Mouse (Mus musculus) MEL (cell line): ENCODE measurements around the gene Herc4. TPM values are rescaled to one million over a fixed set of nuclear protein-coding genes. Genes with fewer than 3 reads are reported as not detected.

Source experiments
- DNase-seq: peaks from one replicate; pipeline ENCODE4 v3.0.0; 2011; ENCODE audit warnings: low read depth, low spot score
- H3K27ac ChIP-seq: 2 replicates; pipeline ENCODE4 v1.5.1; 2012; ENCODE audit warnings: low read depth, mild to moderate bottlenecking, control low read depth, low read length, moderate library complexity; ENCODE audit not compliant: control insufficient read depth
- H3K27me3 ChIP-seq, 2 experiments: fragments of 150-350 bp in 1 of 2; sonication (generic) in 1 of 2; 2 replicates each; pipeline ENCODE4 v1.6.1; 2012; ENCODE audit warnings: low read length in 2 of 2, mild to moderate bottlenecking in 2 of 2, improper control_type of control experiment in 1 of 2, moderate library complexity in 1 of 2; ENCODE audit not compliant: insufficient read depth in 2 of 2, control insufficient read depth in 1 of 2
- H3K36me3 ChIP-seq, 2 experiments: 2 replicates each; pipeline ENCODE4 v1.6.1; 2012 to 2014; ENCODE audit warnings: low read length in 2 of 2, improper control_type of control experiment in 1 of 2, inconsistent platforms in 1 of 2, mild to moderate bottlenecking in 1 of 2; ENCODE audit not compliant: insufficient read depth in 2 of 2, control insufficient read depth in 1 of 2
- H3K4me1 ChIP-seq, 2 experiments: fragments of 150-350 bp in 1 of 2; sonication (generic) in 1 of 2; 2 replicates each; pipeline ENCODE4 v1.6.1; 2012; ENCODE audit warnings: low read length in 2 of 2, improper control_type of control experiment in 1 of 2, mild to moderate bottlenecking in 1 of 2; ENCODE audit not compliant: insufficient read depth in 2 of 2, control insufficient read depth in 1 of 2
- H3K4me3 ChIP-seq, 2 experiments: fragments of 150-350 bp in 1 of 2; sonication (generic) in 1 of 2; 2 replicates each; pipeline ENCODE4 v1.5.1; 2012; ENCODE audit warnings: low read depth in 2 of 2, low read length in 2 of 2, mild to moderate bottlenecking in 2 of 2, moderate library complexity in 2 of 2, control low read depth in 1 of 2, improper control_type of control experiment in 1 of 2; ENCODE audit not compliant: control insufficient read depth in 1 of 2, insufficient read depth in 1 of 2
- H3K79me2 ChIP-seq: 2 replicates; pipeline ENCODE4 v1.6.1; 2012; ENCODE audit warnings: mild to moderate bottlenecking, low read length, moderate library complexity; ENCODE audit not compliant: control insufficient read depth, poor library complexity, insufficient read depth
- H3K9ac ChIP-seq: 2 replicates; pipeline ENCODE4 v1.6.1; 2012; ENCODE audit warnings: low read depth, mild to moderate bottlenecking, control low read depth, low read length, moderate library complexity; ENCODE audit not compliant: control insufficient read depth, poor library complexity, severe bottlenecking
- H3K9me3 ChIP-seq: fragments of 150-350 bp; sonication (generic); replicated peaks from 2 replicates; pipeline ENCODE4 v1.6.1; 2012; ENCODE audit warnings: mild to moderate bottlenecking, low read length, improper control_type of control experiment, moderate library complexity; ENCODE audit not compliant: insufficient read depth
- BHLHE40 ChIP-seq: IDR thresholded peaks from 2 replicates; pipeline ENCODE4 v1.6.1; 2012; ENCODE audit warnings: low read depth, mild to moderate bottlenecking, inconsistent platforms, low read length, improper control_type of control experiment, borderline replicate concordance
- CHD2 ChIP-seq: IDR thresholded peaks from 2 replicates; pipeline ENCODE4 v1.6.1; 2011; ENCODE audit warnings: low read length, improper control_type of control experiment
- CTCF ChIP-seq, 3 experiments: IDR thresholded peaks in 2 of 3; conservative IDR thresholded peaks in 1 of 3; 2 replicates each; pipeline ENCODE4 v1.5.1; 2011 to 2012; ENCODE audit warnings: low read length in 3 of 3, low read depth in 2 of 3, mild to moderate bottlenecking in 2 of 3, improper control_type of control experiment in 1 of 3, inconsistent platforms in 1 of 3, mixed read lengths in 1 of 3, moderate library complexity in 1 of 3; ENCODE audit not compliant: control insufficient read depth in 1 of 3, insufficient read depth in 1 of 3, poor library complexity in 1 of 3, severe bottlenecking in 1 of 3
- ETS1 ChIP-seq: IDR thresholded peaks from 2 replicates; pipeline ENCODE4 v1.6.1; 2012; ENCODE audit warnings: low read depth, mild to moderate bottlenecking, inconsistent platforms, low read length, improper control_type of control experiment, moderate library complexity
- GABPA ChIP-seq: IDR thresholded peaks from 2 replicates; pipeline ENCODE4 v1.6.1; 2012; ENCODE audit warnings: low read depth, mild to moderate bottlenecking, inconsistent platforms, low read length, improper control_type of control experiment, moderate library complexity
- GATA1 ChIP-seq: IDR thresholded peaks from 2 replicates; pipeline ENCODE4 v1.6.1; 2011; ENCODE audit warnings: low read depth, low read length, improper control_type of control experiment
- KAT2A ChIP-seq: conservative IDR thresholded peaks from 2 replicates; pipeline ENCODE4 v1.6.1; 2012; ENCODE audit warnings: low read depth, low read length, improper control_type of control experiment, inconsistent platforms
- MAFK ChIP-seq: IDR thresholded peaks from 2 replicates; pipeline ENCODE4 v1.6.1; 2011; ENCODE audit warnings: low read depth, mild to moderate bottlenecking, low read length, improper control_type of control experiment, borderline replicate concordance
- MAZ ChIP-seq: IDR thresholded peaks from 2 replicates; pipeline ENCODE4 v1.6.1; 2012; ENCODE audit warnings: low read depth, mild to moderate bottlenecking, inconsistent platforms, low read length, improper control_type of control experiment
- MEF2A ChIP-seq: IDR thresholded peaks from 2 replicates; pipeline ENCODE4 v1.6.1; 2014; ENCODE audit warnings: low read depth, mild to moderate bottlenecking, inconsistent platforms, low read length, improper control_type of control experiment; ENCODE audit not compliant: poor library complexity, insufficient replicate concordance, severe bottlenecking; ENCODE audit errors: extremely low read depth
- MYC ChIP-seq: IDR thresholded peaks from 2 replicates; pipeline ENCODE4 v1.6.1; 2011; ENCODE audit warnings: low read depth, mild to moderate bottlenecking, low read length, improper control_type of control experiment, moderate library complexity
- NELFE ChIP-seq: IDR thresholded peaks from 2 replicates; pipeline ENCODE4 v1.6.1; 2011; ENCODE audit warnings: low read depth, low read length, improper control_type of control experiment
- NRF1 ChIP-seq: IDR thresholded peaks from 2 replicates; pipeline ENCODE4 v1.6.1; 2014; ENCODE audit warnings: low read depth, mild to moderate bottlenecking, inconsistent platforms, low read length, improper control_type of control experiment, moderate library complexity; ENCODE audit not compliant: poor library complexity, insufficient read depth, severe bottlenecking
- POLR2A ChIP-seq, 2 experiments: IDR thresholded peaks; 2 replicates each; pipeline ENCODE4 v1.6.1; 2011 to 2012; ENCODE audit warnings: low read length in 2 of 2, mild to moderate bottlenecking in 2 of 2, control low read depth in 1 of 2, improper control_type of control experiment in 1 of 2, low read depth in 1 of 2, moderate library complexity in 1 of 2; ENCODE audit not compliant: control insufficient read depth in 1 of 2, insufficient read depth in 1 of 2, poor library complexity in 1 of 2
- POLR2AphosphoS2 ChIP-seq: IDR thresholded peaks from 2 replicates; pipeline ENCODE4 v1.6.1; 2011; ENCODE audit warnings: low read length, improper control_type of control experiment
- RCOR1 ChIP-seq: IDR thresholded peaks from 2 replicates; pipeline ENCODE4 v1.6.1; 2012; ENCODE audit warnings: low read depth, mild to moderate bottlenecking, inconsistent platforms, low read length, improper control_type of control experiment
- SIN3A ChIP-seq: IDR thresholded peaks from 2 replicates; pipeline ENCODE4 v1.6.1; 2012; ENCODE audit warnings: low read length, improper control_type of control experiment, inconsistent platforms
- TBP ChIP-seq: IDR thresholded peaks from 2 replicates; pipeline ENCODE4 v1.8.0; 2011; ENCODE audit warnings: low read depth, low read length, improper control_type of control experiment
- USF1 ChIP-seq: IDR thresholded peaks from 2 replicates; pipeline ENCODE4 v1.6.1; 2014; ENCODE audit warnings: low read depth, mild to moderate bottlenecking, inconsistent platforms, low read length, improper control_type of control experiment, moderate library complexity
- USF2 ChIP-seq, 2 experiments: IDR thresholded peaks; 2 replicates each; pipeline ENCODE4 v1.6.1; 2011 to 2012; ENCODE audit warnings: improper control_type of control experiment in 2 of 2, low read length in 2 of 2, borderline replicate concordance in 1 of 2, inconsistent platforms in 1 of 2, low read depth in 1 of 2, mild to moderate bottlenecking in 1 of 2; ENCODE audit not compliant: insufficient read depth in 1 of 2
- ZKSCAN1 ChIP-seq: IDR thresholded peaks from 2 replicates; pipeline ENCODE4 v1.6.1; 2012; ENCODE audit warnings: low read depth, mild to moderate bottlenecking, inconsistent platforms, low read length, improper control_type of control experiment, moderate library complexity
- ZMIZ1 ChIP-seq: IDR thresholded peaks from 2 replicates; pipeline ENCODE4 v1.6.1; 2012; ENCODE audit warnings: low read depth, mild to moderate bottlenecking, inconsistent platforms, low read length, improper control_type of control experiment, moderate library complexity
- ZNF384 ChIP-seq: IDR thresholded peaks from 2 replicates; pipeline ENCODE4 v1.6.1; 2012; ENCODE audit warnings: low read depth, mild to moderate bottlenecking, inconsistent platforms, low read length, improper control_type of control experiment
- polyA plus RNA-seq, 2 experiments: library from polyadenylated mRNA; stranded (reverse) in 1 of 2; unstranded in 1 of 2; fragments of >175 nt in 1 of 2; fragments of >200 nt in 1 of 2; gene quantifications; 2 replicates each; pipeline versions ENCODE4 v1.2.1 to v1.2.4; 2012; ENCODE audit warnings: low replicate concordance in 2 of 2, low read depth in 1 of 2; ENCODE audit not compliant: insufficient read length in 2 of 2, insufficient read depth in 1 of 2, missing spikeins in 1 of 2
- total RNA-seq: library from RNA; depleted of rRNA; stranded (reverse); fragments of 300-350 nt; gene quantifications from 2 replicates; pipeline ENCODE4 v1.2.3, GENCODE M21; 2012

The Herc4 gene
- total and polyA plus RNA-seq, 3 experiments: 37.1 to 140 (median 57.1) TPM

DNA sequence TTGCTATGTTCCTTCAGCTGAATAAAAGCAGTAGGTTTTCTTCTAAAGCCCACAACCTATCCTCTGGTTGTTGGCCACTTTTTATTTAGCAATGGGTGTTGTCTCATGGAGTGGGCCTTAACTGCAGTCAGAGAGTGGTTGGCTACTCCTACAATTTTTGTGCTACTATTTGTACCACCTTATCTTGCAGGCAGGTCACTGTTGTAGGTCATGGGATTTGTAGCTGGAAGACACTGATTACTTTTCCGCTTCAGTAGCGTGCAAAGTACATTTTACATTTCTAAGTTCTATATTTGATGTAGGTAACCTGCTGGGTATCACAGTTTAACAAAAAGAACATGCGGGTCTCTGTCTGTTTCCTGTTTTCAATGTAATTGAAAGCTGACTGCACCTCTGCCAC, 15.7 kb downstream of the Herc4 start:
- Histone ChIP-seq H3K27ac (no peak overlapping the region), H3K9ac (no peak overlapping the region), H3K79me2 (peaks cover 18% of the 10 kb centered on the region), H3K4me1 (peaks cover 0 to 2% of the 10 kb centered on the region in 2 experiments; a peak in 2 of 4 replicates), H3K27me3 (no peaks in the 10 kb centered on the region), H3K9me3 (no peaks in the 10 kb centered on the region), H3K36me3 (peaks cover 4 to 16% of the 10 kb centered on the region in 2 experiments), H3K4me3 (no peak overlapping the region)
- no peak for TF ChIP-seq USF1
- TF ChIP-seq CTCF (IDR thresholded peaks at IDR 0.05 in 2 of 3, conservative IDR thresholded peaks at IDR 0.05 in 1 of 3; ENCODE audit: control insufficient read depth in 1 of 3, insufficient read depth in 1 of 3, low read depth in 2 of 3, low read length in 3 of 3, poor library complexity in 1 of 3, severe bottlenecking in 1 of 3): no peak
- TF ChIP-seq MAFK: no peak
- TF ChIP-seq SIN3A: no peak
- no peak for TF ChIP-seq BHLHE40
- no peak for TF ChIP-seq ZNF384
- TF ChIP-seq POLR2A (IDR thresholded peaks at IDR 0.05; ENCODE audit: control insufficient read depth in 1 of 2, insufficient read depth in 1 of 2, low read depth in 1 of 2, low read length in 2 of 2, poor library complexity in 1 of 2): no peak
- no peak for TF ChIP-seq NELFE
- TF ChIP-seq GATA1: no peak
- no peak for TF ChIP-seq POLR2AphosphoS2
- TF ChIP-seq MAZ: no peak
- no peak for TF ChIP-seq KAT2A
- no peak for TF ChIP-seq ZKSCAN1
- DNase-seq: no peak

DNA sequence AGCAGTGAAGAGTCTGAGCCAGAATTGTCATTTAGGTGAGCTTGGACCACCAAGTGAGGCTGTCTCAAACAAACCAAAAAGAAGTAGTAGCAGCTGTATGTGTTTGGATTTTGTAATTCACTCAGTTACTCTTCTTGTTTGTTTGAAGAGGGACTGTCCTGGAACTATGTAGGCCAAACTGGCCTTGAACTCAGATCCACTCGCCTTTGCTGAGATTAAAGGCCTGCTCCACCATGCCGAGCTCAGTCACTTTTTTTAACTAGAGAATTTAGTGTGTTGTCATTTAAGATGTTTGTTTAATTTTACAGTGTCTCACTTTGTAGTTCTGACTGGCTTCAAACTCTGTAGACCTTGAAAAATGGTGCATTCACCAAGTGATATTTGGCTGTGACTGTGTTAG, 24.3 kb downstream of the Herc4 start:
- no peak overlapping the region for H3K27ac ChIP-seq
- TF ChIP-seq RCOR1 (no peak), TBP (no peak), ZMIZ1 (no peak), ETS1 (no peak), SIN3A (no peak), MYC (no peak), CHD2 (no peak), NELFE (no peak), USF1 (no peak), ZNF384 (no peak), POLR2A (IDR thresholded peaks at IDR 0.05; ENCODE audit: control insufficient read depth in 1 of 2, insufficient read depth in 1 of 2, low read depth in 1 of 2, low read length in 2 of 2, poor library complexity in 1 of 2) (no peak), NRF1 (no peak), CTCF (IDR thresholded peaks at IDR 0.05 in 2 of 3, conservative IDR thresholded peaks at IDR 0.05 in 1 of 3; ENCODE audit: control insufficient read depth in 1 of 3, insufficient read depth in 1 of 3, low read depth in 2 of 3, low read length in 3 of 3, poor library complexity in 1 of 3, severe bottlenecking in 1 of 3) (no peak), USF2 (IDR thresholded peaks at IDR 0.05; ENCODE audit: borderline replicate concordance in 1 of 2, insufficient read depth in 1 of 2, low read depth in 1 of 2, low read length in 2 of 2) (no peak), GABPA (no peak), MEF2A (no peak)
- peaks cover 12 to 20% of the 10 kb centered on the region in 2 experiments for H3K36me3 ChIP-seq

More for the DNA sequence above, 24.3 kb downstream of the Herc4 start:
- Histone ChIP-seq H3K9ac (no peak overlapping the region), H3K27me3 (no peaks in the 10 kb centered on the region), H3K4me3 (no peak overlapping the region), H3K79me2 (peaks cover 8% of the 10 kb centered on the region), H3K4me1 (peaks cover 4% of the 10 kb centered on the region in 2 experiments; a peak in 3 of 4 replicates), H3K9me3 (no peaks in the 10 kb centered on the region)
- DNase-seq: no peak
